Mouse (Mus musculus) limb, embryonic 14.5 days (tissue): Measurements from ENCODE around the gene Fancc. TPM values are rescaled to one million over a fixed set of nuclear protein-coding genes. Genes with fewer than 3 reads are reported as not detected.

ENCODE experiments used
- ATAC-seq: fragments of 200-750 bp; cut with Nextera tagmentation; 2 replicates; pipeline ENCODE4 v1.8.0; 2017; ENCODE audit warnings: low read depth, moderate number of reproducible peaks, moderate TSS enrichment; ENCODE audit not compliant: low FRiP score
- DNase-seq: peaks from one replicate; pipeline ENCODE4 v3.0.0-alpha.2; 2015; ENCODE audit warnings: low spot score
- H3K27ac ChIP-seq: fragments of 300-500 bp; sonication (generic); replicated peaks from 2 replicates; pipeline ENCODE4 v1.5.1; 2014; ENCODE audit warnings: low read depth, mild to moderate bottlenecking, low read length, moderate library complexity, mixed read lengths
- H3K27me3 ChIP-seq: fragments of 300-500 bp; sonication (generic); 2 replicates; pipeline ENCODE4 v1.6.1; 2014; ENCODE audit warnings: low read length, mixed read lengths; ENCODE audit not compliant: control insufficient read depth, insufficient read depth
- H3K36me3 ChIP-seq: fragments of 300-500 bp; sonication (generic); 2 replicates; pipeline ENCODE4 v1.6.1; 2014; ENCODE audit warnings: mild to moderate bottlenecking, low read length, moderate library complexity, mixed read lengths; ENCODE audit not compliant: control insufficient read depth, insufficient read depth
- H3K4me1 ChIP-seq: fragments of 300-500 bp; sonication (generic); 2 replicates; pipeline ENCODE4 v1.6.1; 2014; ENCODE audit warnings: antibody characterized with exemption, low read length, mixed read lengths; ENCODE audit not compliant: control insufficient read depth, insufficient read depth
- H3K4me2 ChIP-seq: fragments of 300-500 bp; sonication (generic); replicated peaks from 2 replicates; pipeline ENCODE4 v1.6.1; 2014; ENCODE audit warnings: low read depth, mild to moderate bottlenecking, low read length, moderate library complexity; ENCODE audit not compliant: severe bottlenecking
- H3K4me3 ChIP-seq: fragments of 300-500 bp; sonication (generic); replicated peaks from 2 replicates; pipeline ENCODE4 v1.5.1; 2014; ENCODE audit warnings: low read length
- H3K9ac ChIP-seq: fragments of 300-500 bp; sonication (generic); 2 replicates; pipeline ENCODE4 v1.6.1; 2014; ENCODE audit warnings: mild to moderate bottlenecking, low read depth, low read length, moderate library complexity; ENCODE audit not compliant: severe bottlenecking
- H3K9me3 ChIP-seq: fragments of 300-500 bp; sonication (generic); 2 replicates; pipeline ENCODE4 v1.6.1; 2016; ENCODE audit warnings: low read length; ENCODE audit not compliant: control insufficient read depth
- POLR2A ChIP-seq: fragments of 200-500 bp; IDR thresholded peaks from 2 replicates; pipeline ENCODE4 v1.8.0; 2012; ENCODE audit warnings: inconsistent platforms, mild to moderate bottlenecking, moderate library complexity, borderline replicate concordance; ENCODE audit not compliant: insufficient read depth, insufficient read length; ENCODE audit errors: extremely low read depth
- WGBS: fragments of 180-500 bp; shearing (Covaris S2); extraction: QIAGEN DNeasy Blood & Tissue Kit; methylation state at CpG from one replicate; pipeline ENCODE4 v1.1.7; 2014; 5-methylcytosine and 5-hydroxymethylcytosine counted together
- polyA plus RNA-seq, 2 experiments: library from polyadenylated mRNA; depleted of rRNA in 1 of 2; stranded (reverse) in 1 of 2; unstranded in 1 of 2; fragments of >200 nt; fragmentation: Nextera tagmentation in 1 of 2; extraction: Ambion mirVana in 1 of 2; gene quantifications; 2 replicates each; pipeline versions ENCODE4 v1.2.1 to v1.2.3; 2012 to 2014

Fancc gene
- polyA plus RNA-seq, 2 experiments: 20.5 to 22.8 TPM

DNA sequence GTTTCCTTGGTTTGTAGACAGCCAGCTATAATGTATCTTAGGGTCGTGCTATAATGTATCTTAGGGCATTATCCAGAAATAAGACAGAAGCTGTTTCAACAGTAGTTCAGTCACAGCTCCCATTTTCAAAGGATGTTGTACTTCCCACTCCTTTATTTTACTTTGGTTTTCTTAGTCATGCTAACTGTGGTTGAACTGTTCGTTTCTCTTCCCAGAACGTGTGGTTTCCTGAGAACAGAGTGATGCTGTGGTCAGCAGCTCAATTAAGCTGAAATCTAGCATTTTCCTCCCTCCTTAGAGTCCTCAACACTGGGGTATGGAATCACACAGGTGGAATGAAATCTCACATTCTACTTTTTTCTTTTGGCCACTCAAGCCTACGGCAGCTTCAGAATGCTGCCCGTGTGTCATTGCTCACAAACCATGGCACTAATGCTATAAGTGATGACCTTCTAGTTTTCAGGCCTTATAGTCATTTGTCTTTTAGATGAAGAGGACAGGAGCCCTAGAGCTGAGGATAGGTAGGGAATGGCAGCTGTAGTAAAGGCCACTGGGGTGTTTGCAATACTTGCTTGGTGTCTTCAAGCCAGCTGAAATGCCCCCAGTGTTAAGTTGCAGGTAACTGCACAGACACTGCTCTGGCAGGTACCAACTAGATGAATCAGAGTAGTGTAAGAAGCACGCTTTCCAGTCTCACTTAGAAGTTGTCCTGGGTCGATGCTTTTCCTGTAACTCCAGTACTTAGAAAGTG, 243.0 kb downstream of the Fancc start:
- no peak for ATAC-seq
- H3K4me2 ChIP-seq: no peak overlapping the region
- no peaks in the 10 kb centered on the region for H3K27me3 ChIP-seq
- TF ChIP-seq POLR2A: no peak
- H3K9me3 ChIP-seq: no peaks in the 10 kb centered on the region; the same call in 1 of the 2 replicates
- peaks cover 48% of the 10 kb centered on the region for H3K36me3 ChIP-seq
- peaks cover 83% of the 10 kb centered on the region for H3K4me1 ChIP-seq
- peak overlapping the region; percentile 12; the same call in 1 of the 2 replicates for H3K9ac ChIP-seq
- DNase-seq: no peak
- no peak overlapping the region for H3K4me3 ChIP-seq
- H3K27ac ChIP-seq: 0 out of 2 replicates have a peak overlapping the region, but pooled peaks have one; percentile 3
- WGBS: 79% methylated on average over 7 of the region's 7 CpGs

DNA sequence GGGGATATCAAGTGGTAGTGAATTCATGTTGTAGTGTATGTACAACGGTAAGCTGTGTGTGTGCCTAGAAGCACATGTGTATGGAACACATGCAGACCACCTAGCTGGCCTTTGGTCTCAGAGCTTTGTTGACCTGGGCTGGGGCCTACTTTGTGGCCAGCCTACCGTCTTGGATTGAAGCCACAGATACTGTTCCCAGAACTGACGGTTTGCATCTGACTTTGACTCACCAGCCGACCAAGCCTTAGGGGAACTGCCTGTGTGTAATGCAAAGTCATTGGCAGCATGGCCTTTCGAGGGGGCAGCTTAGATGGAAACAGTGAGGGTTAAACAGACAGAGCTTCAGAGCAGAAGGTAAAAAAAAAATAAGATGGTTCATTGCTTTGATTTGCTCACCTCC, 243.9 kb downstream of the Fancc start:
- no peak overlapping the region for H3K9ac ChIP-seq
- WGBS: 59% methylated on average over 5 of the region's 5 CpGs
- no peaks in the 10 kb centered on the region for H3K27me3 ChIP-seq
- H3K36me3 ChIP-seq: peaks cover 48% of the 10 kb centered on the region
- H3K27ac ChIP-seq: peak overlapping the region; percentile 3; the same call in 1 of the 2 replicates
- no peak overlapping the region for H3K4me2 ChIP-seq
- no peak for DNase-seq
- no peak for ATAC-seq
- no peak for TF ChIP-seq POLR2A
- peaks cover 79% of the 10 kb centered on the region for H3K4me1 ChIP-seq
- no peaks in the 10 kb centered on the region; the same call in 1 of the 2 replicates for H3K9me3 ChIP-seq
- no peak overlapping the region for H3K4me3 ChIP-seq

DNA sequence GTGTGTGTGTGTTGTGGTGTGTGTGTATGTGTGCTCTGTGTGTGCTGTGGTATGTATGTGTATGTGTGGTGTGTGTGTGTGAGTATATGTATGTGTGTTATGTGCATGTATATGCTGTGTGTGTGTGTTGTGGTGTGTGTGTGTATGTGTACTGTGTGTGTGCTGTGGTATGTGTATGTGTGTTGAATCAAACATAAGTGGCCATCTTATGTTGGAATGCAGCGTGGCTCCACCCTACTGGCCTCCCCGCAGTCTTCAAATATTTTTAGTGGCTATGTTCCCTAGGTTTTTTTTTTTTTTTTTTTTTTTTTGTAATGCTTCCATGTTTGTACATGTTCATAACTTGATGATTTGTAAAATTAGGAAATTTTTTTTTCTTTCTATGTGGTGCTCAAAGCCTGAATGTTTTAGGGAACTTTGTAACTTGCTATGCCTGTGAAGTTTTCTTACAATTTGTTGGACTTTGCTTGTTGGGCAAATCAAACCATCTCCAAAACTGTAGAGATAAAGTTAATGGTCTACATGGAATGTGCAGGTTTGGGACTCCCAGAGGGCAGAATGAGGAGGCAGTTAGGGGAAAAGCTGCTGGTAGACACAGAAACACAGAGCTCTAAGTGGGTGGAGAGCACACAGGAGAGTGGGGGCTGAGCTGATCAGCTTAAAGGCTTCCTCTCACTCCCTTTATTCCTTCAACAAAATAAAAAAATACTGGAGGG, 244.6 kb downstream of the Fancc start:
- H3K9ac ChIP-seq: no peak overlapping the region
- 51% methylated on average over 2 of the region's 2 CpGs for WGBS
- peaks cover 81% of the 10 kb centered on the region for H3K4me1 ChIP-seq
- peaks cover 45% of the 10 kb centered on the region for H3K36me3 ChIP-seq
- peak overlapping the region; percentile 62; the same call in 1 of the 2 replicates for H3K27ac ChIP-seq
- H3K9me3 ChIP-seq: no peaks in the 10 kb centered on the region; the same call in 1 of the 2 replicates
- H3K27me3 ChIP-seq: no peaks in the 10 kb centered on the region
- no peak overlapping the region for H3K4me3 ChIP-seq
- 0 out of 2 replicates have a peak overlapping the region, but pooled peaks have one; percentile 42 for H3K4me2 ChIP-seq
- ATAC-seq (no peak), DNase-seq (no peak)
- TF ChIP-seq POLR2A: no peak

DNA sequence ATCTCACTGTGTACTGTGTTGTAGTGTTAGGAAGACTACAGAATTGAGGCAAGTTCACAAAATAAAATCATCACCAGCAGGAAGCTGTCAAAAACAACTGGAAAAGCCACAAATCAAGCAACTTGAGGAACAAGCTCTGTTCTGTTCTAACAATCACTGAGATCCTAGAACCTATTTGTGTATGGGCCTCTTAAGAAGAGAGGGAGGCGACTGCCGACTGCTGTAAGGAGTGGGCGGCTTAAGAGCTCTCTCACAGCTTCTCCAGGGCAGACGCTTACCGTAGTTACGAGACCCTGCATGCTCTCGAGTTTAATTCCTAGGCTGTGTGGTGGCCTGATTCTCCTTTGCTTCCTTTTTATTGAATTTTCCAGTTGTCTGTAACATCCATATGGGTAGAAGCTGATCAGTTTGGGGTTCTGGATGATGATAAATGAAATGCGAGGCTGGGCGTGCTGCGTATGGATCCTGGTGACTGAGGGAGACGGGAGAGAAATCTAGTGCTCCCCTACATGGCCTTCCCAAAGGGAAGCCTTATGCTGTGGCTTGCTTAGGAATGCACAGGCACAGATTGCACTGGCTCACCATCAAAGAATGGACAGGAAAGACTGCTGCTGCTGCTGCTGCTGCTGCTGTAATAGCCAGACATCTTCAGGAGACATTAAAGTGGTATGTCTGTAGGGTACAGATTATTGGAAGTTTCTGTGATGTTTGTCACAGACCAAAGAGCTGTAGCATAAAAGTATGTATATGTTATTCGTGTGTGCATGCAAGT, 245.8 kb downstream of the Fancc start:
- Histone ChIP-seq H3K4me3 (peak overlapping the region; percentile 6), H3K9me3 (no peaks in the 10 kb centered on the region), H3K9ac (peak overlapping the region; percentile 31; the same call in 1 of the 2 replicates), H3K27ac (peak overlapping the region; percentile 62), H3K36me3 (peaks cover 39% of the 10 kb centered on the region), H3K4me1 (peaks cover 89% of the 10 kb centered on the region), H3K27me3 (no peaks in the 10 kb centered on the region), H3K4me2 (peak overlapping the region; percentile 42)
- DNase-seq (peak; percentile 40), ATAC-seq (no peak; the same call in 1 of the 2 replicates)
- WGBS: 31% methylated on average over 12 of the region's 12 CpGs
- no peak for TF ChIP-seq POLR2A
